Mouse (Mus musculus) heart, adult 2 months (tissue): Measurements from ENCODE around the gene Rbfox3. TPM values are rescaled to one million over a fixed set of nuclear protein-coding genes. Genes with fewer than 3 reads are reported as not detected.

Source experiments
- DNase-seq, 2 experiments: peaks; one replicate each; pipeline ENCODE4 v3.0.0; 2021
- H3K27ac ChIP-seq: fragments of 200-600 bp; 2 replicates; pipeline ENCODE4 v1.8.1; 2022
- H3K27me3 ChIP-seq: fragments of 200-500 bp; 2 replicates; pipeline ENCODE4 v1.6.1; 2012; ENCODE audit warnings: mild to moderate bottlenecking, low read length, inconsistent platforms, mixed read lengths; ENCODE audit not compliant: control insufficient read depth, insufficient read depth
- H3K36me3 ChIP-seq: fragments of 200-500 bp; 2 replicates; pipeline ENCODE4 v1.6.1; 2012; ENCODE audit warnings: low read length, inconsistent platforms; ENCODE audit not compliant: control insufficient read depth, insufficient read depth
- H3K4me1 ChIP-seq: fragments of 200-500 bp; 2 replicates; pipeline ENCODE4 v1.6.1; 2011; ENCODE audit warnings: low read length; ENCODE audit not compliant: control insufficient read depth, insufficient read depth
- H3K4me3 ChIP-seq: fragments of 200-600 bp; 2 replicates; pipeline ENCODE4 v1.8.1; 2022
- H3K79me2 ChIP-seq: fragments of 200-500 bp; replicated peaks from 2 replicates; pipeline ENCODE4 v1.6.1; 2012; ENCODE audit warnings: mild to moderate bottlenecking, inconsistent platforms, low read length, moderate library complexity, mixed read lengths; ENCODE audit not compliant: control insufficient read depth, insufficient read depth
- H3K9ac ChIP-seq: fragments of 200-500 bp; 2 replicates; pipeline ENCODE4 v1.6.1; 2012; ENCODE audit warnings: low read depth, mild to moderate bottlenecking, control low read depth, inconsistent platforms, low read length, mixed read lengths
- CTCF ChIP-seq: fragments of 200-600 bp; IDR thresholded peaks from 2 replicates; pipeline ENCODE4 v1.8.1; 2022; ENCODE audit warnings: antibody characterized with exemption, mild to moderate bottlenecking, moderate library complexity
- EP300 ChIP-seq: fragments of 200-500 bp; IDR thresholded peaks from 2 replicates; pipeline ENCODE4 v1.6.1; 2011; ENCODE audit warnings: low read depth, low read length, control low read depth; ENCODE audit not compliant: insufficient read depth
- POLR2A ChIP-seq: fragments of 200-500 bp; IDR thresholded peaks from 2 replicates; pipeline ENCODE4 v1.6.1; 2011; ENCODE audit warnings: mild to moderate bottlenecking, low read depth, low read length, control low read depth; ENCODE audit not compliant: insufficient read depth
- WGBS: fragments of 180-500 bp; shearing (Covaris S2); methylation state at CpG from one replicate; pipeline ENCODE4 v1.1.7; 2018; 5-methylcytosine and 5-hydroxymethylcytosine counted together
- intact Hi-C: fragments of 180-260 bp; cut with DNase I; formaldehyde crosslinking; loops from one replicate; pipeline ENCODE4 v1.15.1; 2025
- polyA plus RNA-seq: library from polyadenylated mRNA; depleted of rRNA; stranded (reverse); fragments of >200 nt; gene quantifications from 2 replicates; pipeline ENCODE4 v1.2.3, GENCODE M21; 2012
- total RNA-seq, 2 experiments: library from RNA; stranded (reverse); gene quantifications; 2 replicates each; pipeline ENCODE4 v1.2.3; 2021

The Rbfox3 gene
- total and polyA plus RNA-seq, 3 experiments = 0.16 to 0.23 TPM; not detected in 1

- intact Hi-C loops = no loop called here
- no peaks in the 10 kb centered on the region for H3K36me3 ChIP-seq
- TF ChIP-seq EP300 (no peak), CTCF (no peak), POLR2A (no peak)
- H3K27me3 ChIP-seq = no peaks in the 10 kb centered on the region
- 75% methylated on average over 9 of the region's 9 CpGs for WGBS
- DNase-seq = no peak
- H3K27ac ChIP-seq = no peak overlapping the region
- H3K79me2 ChIP-seq = no peaks in the 10 kb centered on the region
- no peak overlapping the region for H3K9ac ChIP-seq
- H3K4me1 ChIP-seq = no peaks in the 10 kb centered on the region
- no peak overlapping the region for H3K4me3 ChIP-seq
Measured at GRCm38 (mm10) chr11:118712058-118712457, 199.3 kb downstream of the Rbfox3 start.

- no peak for TF ChIP-seq EP300
- TF ChIP-seq POLR2A = no peak
- TF ChIP-seq CTCF = no peak
- intact Hi-C loops = no loop called here
- Histone ChIP-seq H3K27ac (no peak overlapping the region), H3K9ac (no peak overlapping the region), H3K27me3 (no peaks in the 10 kb centered on the region), H3K36me3 (no peaks in the 10 kb centered on the region), H3K79me2 (no peaks in the 10 kb centered on the region), H3K4me3 (no peak overlapping the region), H3K4me1 (no peaks in the 10 kb centered on the region)
- WGBS = 79% methylated on average over 5 of the region's 5 CpGs
- no peak for DNase-seq
Measured at GRCm38 (mm10) chr11:118710035-118710434, 201.4 kb downstream of the Rbfox3 start.

- DNase-seq = no peak
- Histone ChIP-seq H3K4me1 (no peaks in the 10 kb centered on the region), H3K36me3 (no peaks in the 10 kb centered on the region), H3K79me2 (no peaks in the 10 kb centered on the region), H3K9ac (no peak overlapping the region), H3K27ac (no peak overlapping the region), H3K4me3 (no peak overlapping the region), H3K27me3 (no peaks in the 10 kb centered on the region)
- intact Hi-C loops = no loop called here
- no peak for TF ChIP-seq POLR2A
- no peak for TF ChIP-seq CTCF
- no peak for TF ChIP-seq EP300
- WGBS = 41% methylated on average over 16 of the region's 16 CpGs
Measured at GRCm38 (mm10) chr11:118696226-118696930, 215.0 kb downstream of the Rbfox3 start.

- no peaks in the 10 kb centered on the region for H3K79me2 ChIP-seq
- intact Hi-C loops = no loop called here
- TF ChIP-seq EP300 (no peak), POLR2A (no peak), CTCF (no peak)
- H3K4me3 ChIP-seq = no peak overlapping the region
- no peak overlapping the region for H3K27ac ChIP-seq
- no peaks in the 10 kb centered on the region for H3K4me1 ChIP-seq
- no peak for DNase-seq
- no peak overlapping the region for H3K9ac ChIP-seq
- no peaks in the 10 kb centered on the region for H3K27me3 ChIP-seq
- WGBS = 71% methylated on average over 7 of the region's 7 CpGs
- no peaks in the 10 kb centered on the region for H3K36me3 ChIP-seq
Measured at GRCm38 (mm10) chr11:118693276-118693675, 218.1 kb downstream of the Rbfox3 start.

- Histone ChIP-seq H3K4me3 (no peak overlapping the region), H3K4me1 (no peaks in the 10 kb centered on the region), H3K27ac (no peak overlapping the region), H3K9ac (no peak overlapping the region), H3K36me3 (no peaks in the 10 kb centered on the region), H3K27me3 (no peaks in the 10 kb centered on the region), H3K79me2 (no peaks in the 10 kb centered on the region)
- intact Hi-C loops = no loop called here
- TF ChIP-seq POLR2A = no peak
- no peak for TF ChIP-seq CTCF
- TF ChIP-seq EP300 = no peak
- 82% methylated on average over 8 of the region's 8 CpGs for whole genome bisulfite sequencing
- no peak for DNase-seq
Measured at GRCm38 (mm10) chr11:118690262-118690661, 221.1 kb downstream of the Rbfox3 start.

GRCm38 (mm10) chr11:118685397-118685796 is 226.0 kb downstream of the Rbfox3 start:
- H3K4me1 ChIP-seq = no peaks in the 10 kb centered on the region
- TF ChIP-seq POLR2A (no peak), CTCF (no peak), EP300 (no peak)
- 9% methylated on average over 16 of the region's 16 CpGs for WGBS
- H3K79me2 ChIP-seq = no peaks in the 10 kb centered on the region
- H3K9ac ChIP-seq = no peak overlapping the region
- H3K27ac ChIP-seq = no peak overlapping the region
- no peaks in the 10 kb centered on the region for H3K27me3 ChIP-seq
- no peaks in the 10 kb centered on the region for H3K36me3 ChIP-seq
- no peak for DNase-seq
- intact Hi-C loops = no loop called here
- H3K4me3 ChIP-seq = no peak overlapping the region
